Mouse (Mus musculus) monocyte, adult 2 months (primary cell): ENCODE results near the gene 4930432K21Rik.

Experiments used
- DNase-seq, 2 experiments: peaks; one replicate each; pipeline ENCODE4 v3.0.0; 2022; ENCODE audit warnings: low spot score in 2 of 2, low read depth in 1 of 2

Gene 4930432K21Rik

GRCm38 (mm10) chr8:84190191-84190867 is 42.5 kb downstream of the 4930432K21Rik start:
- DNase-seq, result no peak

- peak; percentile 81 to 83 for DNase-seq
Observed at GRCm38 (mm10) chr8:84192023-84192422, 44.2 kb downstream of the 4930432K21Rik start.

DNA sequence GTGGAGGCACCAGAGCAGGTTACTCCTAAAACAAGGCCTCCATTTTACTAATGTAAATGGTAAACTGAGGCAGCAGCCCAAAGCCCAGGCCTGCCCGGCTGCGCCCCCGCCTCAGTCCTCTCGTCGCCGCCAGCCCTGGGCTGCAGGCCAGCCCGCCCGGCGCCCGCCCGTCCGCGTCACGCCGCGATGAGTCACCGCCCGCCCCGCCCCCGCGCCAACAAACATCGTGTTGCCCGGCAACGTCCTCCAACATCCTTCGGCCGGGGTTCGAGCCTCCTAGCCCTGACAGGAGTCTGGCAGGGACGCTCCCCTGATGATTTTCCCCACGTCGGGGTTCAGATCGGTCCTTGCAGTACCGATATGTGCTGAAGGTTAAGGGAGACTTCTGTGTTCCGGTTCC is 44.7 kb downstream of the 4930432K21Rik start:
- DNase-seq, result peak in 1 of 2 experiments; percentile 90

- DNase-seq, result no peak
Observed at GRCm38 (mm10) chr8:84193161-84193560, 45.3 kb downstream of the 4930432K21Rik start.

- DNase-seq, result no peak
Observed at GRCm38 (mm10) chr8:84193566-84193965, 45.7 kb downstream of the 4930432K21Rik start.

DNA sequence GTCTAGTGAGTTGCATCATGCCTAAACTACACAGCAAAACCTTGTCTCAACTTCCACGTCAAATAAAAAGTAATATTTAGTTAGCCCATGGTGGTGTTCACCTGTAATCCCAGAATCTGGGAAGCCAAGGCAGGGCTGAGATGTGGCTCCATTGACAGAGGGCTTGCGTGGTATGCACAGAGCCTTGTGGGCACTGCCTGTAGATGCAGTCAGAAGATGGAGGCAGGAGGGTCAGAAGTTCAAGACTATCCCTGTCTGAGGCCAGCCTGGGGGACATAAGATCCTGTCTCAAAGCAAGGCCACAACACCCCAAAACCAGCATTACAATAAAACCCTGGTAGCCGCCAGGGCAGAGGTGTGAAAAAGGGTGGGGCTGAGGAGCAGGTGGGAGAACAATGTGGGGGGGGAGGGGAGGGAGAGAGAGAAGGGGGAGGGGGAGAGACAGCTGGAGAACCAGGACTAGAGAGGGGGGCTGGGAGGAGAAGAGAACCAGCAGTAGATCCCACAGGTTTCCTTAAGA is 46.5 kb downstream of the 4930432K21Rik start:
- DNase-seq, result no peak

GRCm38 (mm10) chr8:84197141-84197921 is 49.5 kb downstream of the 4930432K21Rik start:
- peak; percentile 88 to 95 for DNase-seq

- peak; percentile 99 to 100 for DNase-seq
Observed at GRCm38 (mm10) chr8:84197922-84198774, 50.3 kb downstream of the 4930432K21Rik start.

DNA sequence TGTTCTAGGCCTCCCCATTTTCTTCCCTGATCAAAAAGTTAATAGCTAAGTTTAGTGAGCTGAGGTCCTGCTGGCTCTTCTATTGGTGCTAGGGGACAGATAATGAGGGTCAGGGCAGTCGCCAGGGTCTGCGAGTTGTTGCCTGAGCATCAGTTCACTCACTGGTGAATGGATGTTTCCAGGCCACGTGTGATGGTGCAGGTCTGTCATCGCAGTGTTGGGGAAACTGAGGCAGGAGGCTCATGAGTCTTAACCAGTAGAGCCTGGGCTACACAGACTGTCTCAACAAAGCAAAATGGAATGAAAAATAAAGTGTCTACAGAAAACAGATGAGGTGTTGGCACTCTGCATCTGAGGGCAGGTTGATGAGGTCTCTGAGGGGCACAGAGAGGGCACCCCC is 51.0 kb downstream of the 4930432K21Rik start:
- no peak for DNase-seq

DNA sequence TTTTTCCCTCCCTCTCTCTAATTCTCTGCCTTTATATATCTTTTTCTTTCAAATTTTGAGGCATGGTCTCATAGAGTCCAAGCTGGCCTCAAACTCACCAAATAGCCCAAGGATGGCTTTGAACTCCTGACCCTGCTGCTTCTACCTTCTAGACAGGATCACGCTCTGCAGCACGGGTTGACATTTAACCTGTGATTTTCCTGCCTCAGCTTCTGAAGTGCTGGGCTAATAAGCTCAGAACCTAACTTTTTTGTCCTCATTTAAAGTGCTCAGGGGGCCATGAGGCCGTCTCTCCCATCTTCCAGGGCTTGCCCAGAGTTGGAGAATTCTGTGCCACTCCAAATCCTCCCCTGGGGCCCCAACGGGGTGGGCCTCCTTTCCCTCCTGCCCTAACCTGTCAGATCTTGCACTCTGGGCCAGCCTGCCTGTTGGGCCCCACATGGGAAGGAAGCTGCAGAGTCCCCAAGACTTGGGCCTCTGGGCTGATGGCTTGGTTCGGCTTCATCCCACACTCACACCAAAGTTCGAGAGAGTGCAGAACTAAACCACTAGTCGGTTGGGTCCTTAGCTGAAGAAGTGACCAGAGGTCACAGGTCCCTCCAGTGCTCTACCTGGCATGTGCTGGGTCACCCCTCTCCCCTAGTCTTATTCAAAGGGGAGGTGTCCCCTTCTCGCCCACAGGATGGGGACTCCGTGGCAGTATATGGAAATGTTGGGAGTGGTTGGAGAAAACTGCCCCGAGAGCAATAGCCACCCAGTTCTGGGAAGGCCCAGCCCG is 51.7 kb downstream of the 4930432K21Rik start:
- no peak for DNase-seq

- DNase-seq, result peak in 1 of 2 experiments; percentile 47
Observed at GRCm38 (mm10) chr8:84200126-84200555, 52.3 kb downstream of the 4930432K21Rik start.

DNA sequence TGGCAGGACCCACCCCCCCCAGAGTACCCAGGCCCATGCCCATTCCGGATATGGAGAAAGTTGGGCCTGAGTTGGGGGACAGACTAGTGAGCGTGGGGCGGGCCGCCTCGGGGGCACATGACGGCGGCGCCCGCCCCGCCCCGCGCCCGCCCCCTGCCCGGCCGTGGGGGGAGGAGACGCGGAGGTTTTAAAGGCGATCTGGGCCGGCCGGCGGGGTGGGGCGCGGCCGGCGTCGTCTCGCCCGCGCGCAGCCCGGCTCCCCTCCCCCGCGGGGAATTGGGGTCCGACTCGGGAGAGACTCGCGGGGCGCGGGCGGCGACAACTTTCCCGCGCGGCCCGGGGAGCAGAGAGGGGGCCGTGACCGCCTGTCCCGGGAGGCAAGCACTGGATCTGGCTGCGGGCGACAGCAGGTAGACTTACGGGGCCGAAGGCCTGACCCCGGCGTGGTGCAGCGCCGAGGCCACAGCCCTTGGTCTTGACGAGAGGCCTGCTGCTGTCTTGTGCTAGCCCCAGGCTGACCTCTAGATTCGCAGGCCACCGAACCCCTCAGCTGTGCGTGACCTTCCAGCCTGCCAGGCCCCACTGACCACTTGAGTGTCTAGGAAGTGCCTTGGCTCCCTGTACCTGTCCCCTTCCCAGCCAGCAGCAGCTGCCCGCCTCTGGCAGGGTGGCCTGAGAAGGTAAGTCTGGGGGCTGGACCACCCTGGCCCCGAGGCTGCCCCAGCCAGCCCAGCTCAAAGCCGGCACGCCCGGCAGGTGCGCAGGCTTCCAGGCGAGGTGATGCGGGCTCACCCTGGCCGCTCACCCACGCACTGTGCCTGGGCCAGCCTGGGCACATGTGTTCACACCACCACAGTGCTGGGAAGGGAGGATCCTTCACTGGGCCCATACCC is 53.1 kb downstream of the 4930432K21Rik start:
- DNase-seq, result peak in 1 of 2 experiments; percentile 85

DNA sequence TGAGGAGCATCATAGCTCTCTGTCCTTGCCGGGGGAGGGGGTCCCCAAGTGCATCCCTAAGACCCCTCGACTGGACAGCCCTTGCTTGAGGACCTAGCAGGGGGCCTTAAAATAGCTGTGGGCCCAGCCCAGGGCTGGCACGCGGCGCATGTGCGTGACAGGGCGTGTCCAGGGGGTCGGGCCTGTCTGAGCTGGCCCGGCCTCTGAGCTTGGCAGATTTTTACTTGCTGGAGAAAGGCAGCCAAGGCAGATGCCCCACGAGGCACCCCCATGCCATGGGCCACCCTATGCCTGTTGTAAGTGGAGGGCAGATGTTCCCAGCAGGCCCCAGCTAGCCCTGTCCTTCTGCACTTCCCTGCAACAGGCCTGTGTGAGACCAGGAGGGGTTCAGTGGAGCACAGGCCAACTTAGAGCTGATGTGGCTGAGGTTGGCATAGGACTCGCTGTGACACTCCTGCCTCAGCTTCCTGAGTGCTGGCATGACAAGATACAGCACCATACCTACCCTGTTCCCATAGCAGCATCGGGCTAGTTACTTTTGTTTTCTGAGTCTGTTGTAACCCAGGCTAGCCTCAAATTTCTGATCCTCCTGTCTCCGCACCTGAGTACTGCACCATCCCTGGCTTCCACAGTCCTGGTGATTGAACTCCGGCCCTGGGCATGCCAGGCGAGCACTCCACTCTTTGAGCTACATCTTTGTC is 53.9 kb downstream of the 4930432K21Rik start:
- peak in 1 of 2 experiments; percentile 78 for DNase-seq

GRCm38 (mm10) chr8:84202466-84202865 is 54.6 kb downstream of the 4930432K21Rik start:
- peak in 1 of 2 experiments; percentile 83 for DNase-seq

DNA sequence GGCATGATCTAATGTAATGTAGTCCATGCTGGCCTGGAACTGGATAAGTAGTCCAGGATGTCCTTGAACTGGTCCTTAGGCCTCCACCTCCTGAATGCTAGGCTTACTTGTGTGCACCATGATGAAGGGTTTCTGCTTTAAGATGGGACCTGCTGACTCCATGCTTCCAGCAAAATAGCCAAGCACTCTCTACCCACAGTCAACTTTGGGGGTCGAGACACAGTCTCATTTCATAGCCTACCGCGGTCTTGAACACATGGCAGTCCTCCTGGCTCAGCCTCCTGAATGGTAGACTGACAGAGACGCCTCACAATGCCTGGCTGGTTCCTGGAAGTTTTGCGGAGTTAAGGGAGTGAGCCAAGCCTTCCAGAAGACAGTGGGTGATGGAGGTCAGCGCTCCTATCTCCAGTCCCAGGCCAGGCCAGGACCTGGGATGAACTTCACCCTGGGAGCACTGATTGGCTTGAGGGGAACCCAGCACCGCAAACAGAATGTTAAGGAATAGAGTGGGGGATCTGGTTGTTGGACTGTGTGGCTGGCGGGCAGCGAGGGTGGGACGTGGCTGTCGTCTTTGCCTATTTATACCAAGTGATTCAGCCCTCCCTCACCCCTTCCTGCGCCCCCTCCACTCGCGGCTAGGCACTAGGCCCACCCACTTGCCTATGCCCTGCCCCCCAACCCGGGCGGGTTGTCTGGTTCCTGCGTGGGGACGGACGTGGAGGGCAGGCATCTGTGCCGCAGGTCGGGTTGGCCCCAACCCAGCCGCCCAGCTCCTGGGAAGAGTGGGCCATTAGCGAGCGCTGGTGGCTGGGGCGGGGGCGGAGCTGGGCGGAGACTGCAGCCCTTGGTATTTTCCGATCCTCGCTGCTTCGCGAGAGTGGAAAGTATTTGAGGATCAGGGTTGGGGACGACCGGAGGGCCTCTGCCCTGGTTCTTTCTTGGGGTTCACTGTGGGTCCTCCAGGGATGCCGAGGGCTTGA is 55.4 kb downstream of the 4930432K21Rik start:
- peak in 1 of 2 experiments; percentile 86 for DNase-seq

- peak in 1 of 2 experiments; percentile 81 for DNase-seq
Observed at GRCm38 (mm10) chr8:84203975-84204772, 56.3 kb downstream of the 4930432K21Rik start.

GRCm38 (mm10) chr8:84205073-84205472 is 57.2 kb downstream of the 4930432K21Rik start:
- DNase-seq, result no peak
